Mouse (Mus musculus): ENCODE measurements around the gene C1qbp.

DNA sequence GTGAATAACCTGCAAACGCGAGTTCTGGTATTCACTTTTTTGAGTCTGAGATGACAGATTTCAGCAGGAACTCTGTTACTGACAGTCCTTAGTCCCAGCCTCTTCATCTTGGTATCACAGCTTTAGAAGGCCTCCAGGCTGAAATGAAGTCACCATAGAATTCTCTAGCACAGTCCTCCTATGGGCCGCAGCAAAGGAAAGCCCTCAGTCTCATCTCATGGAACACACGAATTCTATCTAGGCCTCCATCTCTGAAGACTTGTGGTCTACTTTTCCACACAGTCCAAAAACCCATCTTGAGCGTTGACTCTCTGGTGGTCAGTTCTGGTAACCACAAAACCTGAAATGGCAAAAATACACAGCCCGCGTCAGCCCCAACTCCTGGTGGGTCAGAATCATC, 49.2 kb upstream of the C1qbp start:
- no peak for TF ChIP-seq GATA1 (IDR thresholded peaks at IDR 0.05; ENCODE audit: low read length)
- TF ChIP-seq TAL1 (IDR thresholded peaks at IDR 0.05; ENCODE audit: low read length) = no peak
